Mouse (Mus musculus): ENCODE results near the gene Hormad2. TPM values are rescaled to one million over a fixed set of nuclear protein-coding genes. Genes with fewer than 3 reads are reported as not detected.

The Hormad2 gene
- polyA plus RNA-seq, 1 experiment from 2014 or later = not detected

DNA sequence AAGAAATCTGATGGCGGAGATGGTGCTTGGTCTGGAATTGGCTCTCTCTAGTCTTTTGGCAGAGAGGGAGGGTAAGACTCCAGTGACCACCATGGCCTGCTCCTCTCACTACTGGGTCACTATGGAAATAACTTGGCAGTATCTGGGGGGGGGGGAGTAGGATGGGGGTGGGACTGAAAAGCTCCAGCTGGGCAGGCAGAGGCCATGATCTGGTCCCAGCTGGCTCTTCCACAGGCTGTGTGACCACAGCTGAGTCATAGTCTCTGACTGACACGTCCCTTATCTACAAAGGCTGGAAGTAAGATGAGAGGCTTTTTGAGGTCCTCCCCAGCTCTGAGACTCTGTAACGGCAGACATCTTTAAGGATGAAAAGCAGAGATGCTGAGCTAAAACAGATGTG, 143.2 kb downstream of the Hormad2 start:
- no peak overlapping the region for H3K4me2 ChIP-seq (replicated peaks)
- ATAC-seq = no peak
- H3K27ac ChIP-seq = no peak overlapping the region
- no peaks in the 10 kb centered on the region for H3K9me3 ChIP-seq
- H3K4me3 ChIP-seq (replicated peaks) = no peak overlapping the region
- H3K36me3 ChIP-seq = no peaks in the 10 kb centered on the region
- no peak overlapping the region for H3K9ac ChIP-seq (replicated peaks)
- peaks cover 11% of the 10 kb centered on the region for H3K4me1 ChIP-seq (replicated peaks)
- WGBS = 79% methylated on average over 3 of the region's 3 CpGs
- 0 out of 2 replicates have a peak, but pooled peaks cover under 1% of the 10 kb centered on the region for H3K27me3 ChIP-seq

DNA sequence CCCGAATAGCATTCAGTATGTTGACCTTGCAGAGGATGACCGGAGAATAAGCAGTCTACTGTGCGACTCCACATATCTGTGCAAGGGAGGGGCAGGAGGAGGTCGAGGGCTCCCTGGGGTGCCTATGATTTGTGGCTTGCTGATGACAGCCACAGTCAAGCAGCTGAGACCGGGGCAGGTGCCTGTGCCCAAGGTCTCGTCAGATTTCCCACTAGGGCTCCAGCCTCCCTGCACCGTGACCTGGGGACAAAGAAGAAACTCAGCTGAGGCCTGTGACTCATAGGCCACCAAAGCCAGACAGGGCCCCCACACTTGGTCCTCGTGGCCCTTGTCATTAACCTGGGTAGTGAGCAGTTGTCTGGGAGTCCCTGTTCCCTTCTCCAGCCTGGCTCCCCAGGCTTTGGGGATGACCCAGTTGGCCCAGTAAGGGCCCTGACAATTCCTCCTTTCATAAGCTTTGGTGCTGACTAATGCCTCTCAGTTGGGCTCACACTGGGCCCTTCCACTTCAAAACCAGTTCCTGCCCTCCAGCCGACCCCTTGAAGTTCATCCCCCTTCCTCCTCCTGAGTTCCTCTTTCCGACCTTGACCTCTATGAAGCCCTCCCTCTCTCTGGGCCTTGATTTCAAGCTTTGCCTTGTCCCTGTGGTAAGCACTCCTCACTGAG, 144.2 kb downstream of the Hormad2 start:
- Histone ChIP-seq H3K9ac (replicated peaks) (no peak overlapping the region), H3K4me2 (replicated peaks) (no peak overlapping the region), H3K4me3 (replicated peaks) (no peak overlapping the region), H3K9me3 (no peaks in the 10 kb centered on the region), H3K4me1 (replicated peaks) (peaks cover 6% of the 10 kb centered on the region; the same call in 1 of the 2 replicates), H3K27me3 (no peaks in the 10 kb centered on the region), H3K27ac (no peak overlapping the region), H3K36me3 (no peaks in the 10 kb centered on the region)
- ATAC-seq = no peak
- WGBS = 73% methylated on average over 10 of the region's 10 CpGs

Other genes with a start within 250 kb of the Hormad2 start
- 1.5 and 1.6 TPM in 2 replicates for gene Castor1, start 222.9 kb downstream of the Hormad2 start, polyA plus RNA-seq (2015; fragmentation: Nextera tagmentation; extraction: Ambion mirVana)
- 0.12 TPM in 1 of 2 replicates, not detected in the other for gene Osm, start 204.7 kb downstream of the Hormad2 start, polyA plus RNA-seq (2015; fragmentation: Nextera tagmentation; extraction: Ambion mirVana)
- gene Lif, start 183.5 kb downstream of the Hormad2 start, polyA plus RNA-seq (2015; fragmentation: Nextera tagmentation; extraction: Ambion mirVana) = 0.19 TPM in 1 of 2 replicates, not detected in the other
- gene Mtmr3, start 153.8 kb upstream of the Hormad2 start, polyA plus RNA-seq (2015; fragmentation: Nextera tagmentation; extraction: Ambion mirVana) = 38.8 and 43.4 TPM in 2 replicates
- not detected in 2 replicates for gene Gm11032, start 179.0 kb upstream of the Hormad2 start, polyA plus RNA-seq (2015; fragmentation: Nextera tagmentation; extraction: Ambion mirVana)
- 23.1 and 23.8 TPM in 2 replicates for gene Ascc2, start 196.6 kb upstream of the Hormad2 start, polyA plus RNA-seq (2015; fragmentation: Nextera tagmentation; extraction: Ambion mirVana)